Mouse (Mus musculus) cerebellum, postnatal 14 days (tissue): ENCODE data around the gene Ankrd9.

ENCODE experiments used
- DNase-seq, 2 experiments: peaks; one replicate each; pipeline ENCODE4 v3.0.0; 2021; ENCODE audit warnings: mixed read lengths in 2 of 2

The Ankrd9 gene

DNA sequence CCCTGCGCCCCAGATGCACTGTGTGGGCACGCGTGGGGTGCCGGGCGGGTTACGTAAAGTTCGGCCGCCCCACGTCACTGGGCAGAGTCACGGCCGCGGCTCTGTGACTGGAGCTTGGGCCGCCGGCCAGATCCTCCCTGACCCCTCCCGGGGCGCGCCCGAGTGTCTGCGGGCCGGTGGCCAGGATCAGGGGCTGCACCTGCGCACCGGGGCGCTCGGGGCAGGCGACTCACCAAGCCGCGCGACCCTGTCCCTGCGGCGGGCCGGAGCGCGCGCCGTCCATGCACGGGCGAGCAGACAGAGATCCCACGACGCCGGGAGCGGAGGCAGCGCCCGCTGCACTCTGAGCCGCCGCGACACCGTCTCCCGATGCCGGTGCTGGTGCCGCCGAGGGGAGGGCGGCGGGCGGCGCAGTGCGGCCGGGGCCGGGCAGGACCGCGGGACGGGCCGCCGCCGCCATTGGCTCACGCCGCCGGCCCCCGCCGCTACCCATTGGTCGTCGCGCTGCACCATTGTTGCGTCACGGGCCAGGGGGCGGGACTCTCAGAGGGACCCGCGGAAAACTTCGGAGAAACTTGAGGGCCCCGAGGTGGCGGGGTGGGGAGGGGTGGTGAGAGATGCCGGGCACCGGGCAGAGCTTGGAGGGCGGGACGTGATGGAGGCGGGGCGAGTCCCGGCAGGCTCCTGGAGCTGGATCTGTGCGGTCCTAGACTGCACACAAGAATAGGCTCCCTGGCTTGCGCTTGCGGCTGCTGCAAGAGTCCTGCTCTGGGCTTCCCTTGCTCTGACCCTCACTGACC is at the start of gene Ankrd9:
TSS of gene Ankrd9 (minus strand) at position 434 of the 800 bp plus-strand sequence.
- peak; percentile 92 to 95 for DNase-seq

DNA sequence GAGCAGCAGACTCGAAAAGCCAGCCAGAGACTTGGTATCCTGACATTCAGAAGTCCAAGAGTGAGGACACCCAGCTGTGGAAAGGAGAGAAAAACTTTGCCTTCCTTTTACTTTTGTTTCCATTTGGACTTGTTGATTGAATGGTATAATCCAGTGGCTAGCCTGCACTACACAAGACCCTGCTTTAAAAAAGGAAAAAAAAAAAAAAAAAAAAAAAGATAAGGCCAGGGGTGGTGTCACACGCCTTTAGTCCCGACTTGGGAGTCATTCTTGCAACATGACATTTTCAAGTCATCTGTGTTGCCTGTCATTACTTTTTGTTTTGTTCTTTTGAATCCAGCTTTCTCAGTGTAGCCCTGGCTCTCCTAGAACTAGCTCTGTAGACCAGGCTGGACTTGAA is 42.7 kb upstream of the Ankrd9 start:
- no peak for DNase-seq

- DNase-seq: no peak
These were observed 42.3 kb upstream of the Ankrd9 start for GRCm38 (mm10) chr12:111021138-111021537.

GRCm38 (mm10) chr12:111019086-111019485 is 40.2 kb upstream of the Ankrd9 start:
- DNase-seq: no peak

GRCm38 (mm10) chr12:111018068-111018467 is 39.2 kb upstream of the Ankrd9 start:
- DNase-seq: no peak

- DNase-seq: no peak
These were observed 38.0 kb upstream of the Ankrd9 start for GRCm38 (mm10) chr12:111016807-111017206.

DNA sequence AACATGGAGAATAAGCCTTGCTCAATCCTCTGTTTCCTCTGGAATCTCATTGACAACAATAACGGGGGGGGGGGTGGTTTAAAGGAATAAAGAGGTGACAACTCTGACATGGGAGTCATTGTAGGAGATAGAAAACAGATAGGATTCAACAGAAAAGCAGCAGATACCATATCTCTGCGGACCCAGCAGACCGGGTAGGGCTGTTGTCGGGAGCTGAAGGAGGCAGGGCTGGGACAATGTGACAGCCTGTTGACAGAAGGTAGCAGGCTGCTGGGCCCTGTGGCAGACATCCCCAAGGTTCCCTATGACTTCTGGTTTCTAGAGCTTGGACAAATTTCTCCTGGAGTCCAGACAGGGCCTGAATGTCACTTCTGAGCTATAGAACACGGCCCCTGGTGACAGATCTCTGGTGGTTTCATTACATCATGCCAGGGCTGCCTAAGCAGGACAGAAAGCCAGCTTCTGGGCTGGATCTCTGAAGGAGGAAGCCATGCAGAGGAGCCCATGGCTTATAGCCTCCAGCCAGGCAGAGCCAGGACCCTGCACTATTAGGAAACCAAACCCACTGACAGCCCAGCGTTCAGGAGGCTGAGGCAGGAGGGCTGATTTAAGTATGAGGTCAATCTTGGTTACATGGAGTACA is 30.9 kb upstream of the Ankrd9 start:
- DNase-seq: no peak

DNA sequence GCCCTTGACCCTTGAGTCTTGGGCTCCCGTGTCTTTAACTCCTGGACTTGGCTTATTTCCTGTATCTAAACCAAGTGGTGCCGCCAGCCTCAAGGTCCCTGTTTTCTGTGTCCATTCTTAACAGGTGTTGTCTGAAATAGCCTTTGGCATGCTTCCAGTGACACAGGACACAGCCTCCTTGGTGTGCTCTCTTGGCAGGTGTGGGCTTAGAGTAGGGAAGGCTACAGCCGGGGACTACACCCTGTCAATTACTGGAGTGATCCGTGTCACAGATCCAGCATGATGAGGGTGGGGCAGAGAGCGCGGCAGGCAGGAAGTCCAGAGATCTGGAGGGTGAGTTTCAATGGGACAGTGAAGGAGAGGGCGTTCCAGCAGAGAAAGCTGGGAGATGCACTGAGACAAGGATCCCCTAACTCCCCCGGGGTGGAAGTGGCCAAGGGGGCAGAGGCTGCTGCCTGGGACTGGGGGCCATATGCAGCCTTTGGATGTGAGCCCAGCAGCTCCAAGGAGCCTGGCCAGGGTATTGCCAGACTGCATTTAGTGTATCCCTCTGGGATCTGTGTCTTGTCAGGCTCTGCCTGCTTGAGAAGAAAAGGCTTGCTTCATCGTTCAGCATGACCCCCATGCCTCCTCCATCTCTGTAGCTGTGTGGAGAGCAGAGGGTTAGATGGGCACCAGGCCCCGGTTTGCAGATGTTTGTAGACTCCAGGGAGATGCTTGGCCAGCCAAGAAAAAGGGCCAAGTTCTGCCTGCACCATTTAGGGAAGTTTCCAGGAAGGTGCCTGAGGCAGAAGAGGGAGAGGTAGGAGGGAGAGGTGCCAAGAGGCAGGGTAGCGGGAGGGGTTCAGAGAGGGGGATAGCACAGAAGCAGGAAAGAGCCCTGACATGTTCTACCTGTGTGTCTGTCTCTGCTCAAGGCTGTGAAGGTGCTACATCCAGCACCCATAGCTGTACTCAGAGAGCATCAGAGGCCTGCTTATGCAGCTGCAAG is 30.0 kb upstream of the Ankrd9 start:
- DNase-seq: peak; percentile 32 to 52

DNA sequence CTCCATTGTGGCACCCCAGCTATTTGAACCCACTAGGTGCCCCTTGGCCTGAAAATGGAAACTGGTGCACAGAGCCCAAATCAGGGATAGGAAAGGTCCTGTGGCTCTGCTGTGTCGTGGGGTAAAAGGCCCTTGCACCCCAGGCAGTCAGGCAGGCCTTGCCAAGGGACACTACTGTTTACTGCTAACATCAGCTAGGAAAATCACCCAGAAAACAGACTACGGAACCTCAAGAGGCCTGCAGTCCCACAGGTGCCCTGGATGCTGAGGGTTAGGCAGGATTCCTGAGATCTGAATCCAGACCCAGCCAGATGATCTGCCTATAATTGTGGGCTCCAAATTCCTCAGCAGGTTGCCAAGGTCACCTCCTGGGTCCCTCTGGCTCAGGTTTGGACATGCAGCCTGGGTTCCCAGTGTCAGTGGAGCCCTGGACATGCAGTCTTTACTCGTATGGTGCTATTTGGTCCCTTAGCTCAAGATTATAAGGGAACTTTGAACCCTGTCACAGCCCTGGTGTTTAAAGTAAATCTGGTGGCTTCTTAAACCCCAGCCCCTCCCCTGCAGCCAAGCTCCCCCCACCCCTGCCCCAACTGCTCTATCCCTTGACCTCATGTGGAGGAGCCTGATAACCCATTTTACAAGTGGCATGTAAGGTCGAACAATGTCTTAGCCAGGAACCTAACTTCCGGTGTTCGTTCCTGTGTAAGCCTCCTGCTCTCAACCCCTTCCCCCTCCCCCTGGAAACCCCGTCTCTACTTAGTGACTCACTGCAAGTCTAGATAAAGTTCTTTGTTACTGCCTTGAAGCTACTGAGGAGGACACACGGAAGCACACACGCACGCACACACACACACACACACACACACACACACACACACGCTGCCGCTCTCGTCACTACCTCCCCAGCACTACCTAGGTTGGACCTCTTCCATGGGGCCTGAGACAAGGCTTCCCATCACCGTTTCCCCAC is 28.6 kb upstream of the Ankrd9 start:
- DNase-seq: no peak

DNA sequence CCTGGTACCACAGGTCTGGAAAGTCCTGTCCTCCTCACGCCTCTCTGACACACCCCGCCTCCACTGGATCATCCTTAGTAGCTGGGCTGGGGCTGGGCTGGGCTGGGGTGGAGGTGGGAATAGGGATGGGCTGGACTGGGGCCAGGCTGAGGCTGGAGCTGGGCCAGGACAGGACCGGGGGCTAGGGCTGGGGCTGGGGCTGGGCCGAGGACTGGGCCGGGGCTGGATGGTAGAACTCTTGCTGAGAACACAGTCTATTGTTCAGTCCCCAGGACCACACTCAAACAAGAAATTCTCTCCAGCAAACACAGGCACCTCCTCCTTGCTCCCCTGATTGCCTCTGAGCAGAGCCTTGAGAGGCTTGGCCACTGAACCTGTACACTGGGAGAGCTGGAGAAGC is 27.5 kb upstream of the Ankrd9 start:
- peak; percentile 15 to 32 for DNase-seq

DNA sequence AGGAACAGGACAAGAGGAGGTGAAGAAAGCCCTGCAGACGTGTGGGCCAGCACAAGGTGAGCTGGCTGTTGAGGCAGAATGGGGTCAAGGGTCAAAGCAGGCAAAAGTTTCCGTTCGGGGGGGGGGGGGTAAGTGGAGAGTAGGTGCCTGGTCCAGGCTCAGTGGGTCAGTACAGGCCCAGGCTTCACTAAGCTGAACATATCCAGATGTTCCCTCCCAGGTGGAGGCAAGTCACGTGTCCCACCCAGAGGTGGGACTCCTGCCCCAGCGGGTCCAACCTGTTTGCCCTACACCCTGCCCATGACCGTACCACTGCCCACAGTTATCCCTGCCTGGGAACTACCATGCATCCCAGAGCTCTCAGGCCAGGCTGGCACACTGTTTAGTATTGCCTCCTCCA is 27.0 kb upstream of the Ankrd9 start:
- no peak for DNase-seq

GRCm38 (mm10) chr12:111004142-111004541 is 25.3 kb upstream of the Ankrd9 start:
- DNase-seq: no peak

- DNase-seq: no peak
These were observed 22.1 kb upstream of the Ankrd9 start for GRCm38 (mm10) chr12:111000956-111001355.

GRCm38 (mm10) chr12:110999820-111000219 is 21.0 kb upstream of the Ankrd9 start:
- no peak for DNase-seq

DNA sequence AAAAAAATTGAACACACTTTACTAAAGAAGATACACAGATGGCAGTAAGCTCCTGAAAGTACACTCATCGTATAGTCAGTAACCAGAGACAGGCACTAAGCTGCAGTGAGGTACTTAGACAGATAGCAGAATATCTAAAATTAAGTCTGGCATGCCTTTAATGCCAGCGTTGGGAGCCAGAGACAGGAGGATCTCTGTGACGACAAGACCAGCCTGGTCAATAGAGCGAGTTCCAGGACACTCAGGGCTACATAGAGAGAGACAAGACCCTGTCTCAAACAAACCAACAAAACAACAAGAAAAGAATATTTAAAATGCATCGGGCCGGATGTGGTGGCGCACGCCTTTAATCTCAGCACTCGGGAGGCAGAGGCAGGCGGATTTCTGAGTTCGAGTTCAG is 19.3 kb upstream of the Ankrd9 start:
- DNase-seq: no peak

GRCm38 (mm10) chr12:110994666-110995065 is 15.8 kb upstream of the Ankrd9 start:
- DNase-seq: no peak

GRCm38 (mm10) chr12:110993226-110993625 is 14.4 kb upstream of the Ankrd9 start:
- DNase-seq: no peak

- peak; percentile 49 to 70 for DNase-seq
These were observed 13.9 kb upstream of the Ankrd9 start for GRCm38 (mm10) chr12:110992771-110993170.

- DNase-seq: peak; percentile 98 to 99
These were observed 13.3 kb upstream of the Ankrd9 start for GRCm38 (mm10) chr12:110992128-110992553.

DNA sequence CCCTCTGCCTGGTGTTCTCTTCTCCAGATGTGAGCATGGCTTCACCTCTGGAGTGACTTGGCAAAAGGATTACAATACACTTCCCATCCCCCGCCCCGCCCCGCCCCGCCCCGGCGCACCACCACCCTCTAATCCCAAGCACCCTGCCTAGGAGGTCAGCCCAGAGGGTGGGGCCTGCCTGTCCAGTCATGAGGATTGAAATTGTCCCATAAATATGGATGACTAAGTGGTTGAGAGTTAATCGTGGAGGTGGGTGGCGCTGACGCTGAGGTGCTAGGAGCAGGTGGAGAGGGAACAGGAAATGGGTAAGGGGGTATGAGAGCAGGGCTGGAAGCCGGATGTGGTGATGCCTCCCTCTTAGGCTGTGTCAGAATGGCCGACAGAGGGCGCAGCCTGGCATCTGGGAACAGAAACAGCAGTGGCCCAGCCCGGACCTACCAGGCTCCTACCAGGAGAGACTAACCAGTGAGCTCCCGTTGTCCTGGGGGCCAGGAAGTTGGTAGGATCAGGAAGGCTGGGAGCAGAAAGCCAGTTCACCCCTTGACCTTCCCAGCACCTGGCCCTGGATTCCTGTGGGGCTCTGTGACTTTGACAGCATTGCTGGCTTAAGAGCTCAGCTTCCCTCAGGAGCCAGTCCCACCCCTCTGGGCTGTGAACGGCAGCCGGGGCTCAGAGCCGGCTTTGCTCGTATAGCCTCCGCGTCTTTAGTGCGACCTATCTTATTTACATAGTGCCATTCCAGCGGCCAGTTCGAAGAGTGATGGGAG is 12.7 kb upstream of the Ankrd9 start:
- DNase-seq: peak; percentile 73 to 83

DNA sequence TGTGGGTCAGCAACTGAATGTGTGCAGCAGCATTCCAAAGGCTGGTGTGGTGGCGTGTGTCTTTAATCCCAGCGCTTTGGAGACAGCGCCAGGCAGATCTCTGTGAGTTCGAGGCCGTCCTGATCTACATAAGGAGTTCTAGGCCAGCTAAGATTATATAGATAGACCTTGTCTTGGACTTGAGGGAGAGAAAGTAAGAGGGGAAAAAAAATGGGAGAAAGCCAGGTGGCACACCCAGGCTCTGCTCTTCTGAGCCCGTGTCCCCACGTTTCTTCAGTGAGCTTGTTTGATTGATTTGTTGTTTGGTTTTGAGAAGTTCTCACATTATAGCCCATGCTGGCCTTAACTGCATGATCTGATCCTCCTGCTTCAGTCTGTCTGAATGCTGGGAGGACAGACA is 11.7 kb upstream of the Ankrd9 start:
- DNase-seq: no peak
